Mouse (Mus musculus): ENCODE data around the gene Sgms2.
A peak's percentile ranks its signal among the peaks of the same experiment; 100 is the strongest.
"Not testable (repeated sequence)": the region's sequence is repeated elsewhere in the genome, so short reads cannot be mapped to it uniquely, and the experiment has no call there.

The Sgms2 gene

GRCm38 (mm10) chr3:131350539-131350938 is 140.7 kb downstream of the Sgms2 start:
- no peak for DNase-seq

GRCm38 (mm10) chr3:131349013-131349412 is 142.2 kb downstream of the Sgms2 start:
- no peak for DNase-seq

- DNase-seq, result no peak
These were observed 142.6 kb downstream of the Sgms2 start for GRCm38 (mm10) chr3:131348579-131348950.

- no peak for DNase-seq
These were observed 143.2 kb downstream of the Sgms2 start for GRCm38 (mm10) chr3:131347831-131348578.

DNA sequence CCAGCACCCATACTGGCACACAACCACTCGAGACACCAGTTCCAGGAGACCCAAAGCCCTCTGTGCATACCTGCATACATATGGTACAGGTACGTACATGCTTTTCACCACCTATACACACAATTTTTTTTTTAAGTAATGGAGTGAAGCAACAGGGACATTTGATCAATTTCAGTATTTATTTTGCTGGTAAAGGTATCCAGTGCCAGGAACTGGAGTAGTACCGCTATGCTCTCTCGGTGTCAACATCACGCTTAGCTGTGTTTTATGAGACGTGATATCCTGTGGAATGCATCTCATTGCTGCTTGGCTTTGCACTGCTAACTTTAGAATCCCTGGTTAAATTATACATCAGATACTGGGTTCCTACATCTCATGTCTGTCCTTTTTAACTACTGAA is 145.3 kb downstream of the Sgms2 start:
- no peak for DNase-seq

DNA sequence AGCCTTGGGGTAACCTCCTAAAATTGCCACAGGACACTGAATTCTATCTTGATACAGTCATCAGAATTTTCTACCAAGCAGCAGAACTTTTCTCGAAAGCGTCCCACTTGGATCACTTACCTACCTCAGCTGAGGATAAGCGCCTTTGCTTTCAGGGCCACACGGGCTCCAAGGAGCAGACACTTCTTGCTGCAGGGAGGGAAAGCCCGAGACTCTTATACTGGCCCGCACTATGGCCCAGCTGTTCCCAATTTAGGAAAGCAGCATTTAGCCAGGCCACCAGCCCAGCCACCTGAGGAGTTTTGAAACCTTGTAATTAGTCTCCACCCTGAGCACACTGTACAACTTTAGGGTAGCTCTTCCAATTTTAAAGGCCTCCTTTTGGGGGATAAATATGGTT is 147.9 kb downstream of the Sgms2 start:
- DNase-seq, result no peak

DNA sequence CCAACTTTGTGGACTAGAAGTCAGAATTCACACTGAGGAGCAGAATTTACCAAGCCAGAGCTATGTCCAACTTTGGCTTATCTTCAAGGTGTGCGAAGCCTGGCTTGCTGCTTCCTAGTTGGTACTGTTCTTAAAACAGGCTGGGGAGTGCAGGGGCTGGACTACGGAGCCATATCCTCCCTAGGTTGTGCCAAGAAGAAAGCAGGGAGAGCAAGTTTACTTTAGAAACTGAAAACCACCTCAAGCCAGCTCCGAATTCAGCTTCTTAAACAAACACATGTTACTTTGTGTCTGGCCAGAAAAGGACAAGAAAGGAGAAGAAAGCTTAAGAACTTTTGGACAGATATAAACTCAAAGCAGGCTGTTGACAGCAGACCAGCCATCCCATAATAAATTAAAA is 150.3 kb downstream of the Sgms2 start:
- no peak for DNase-seq

- DNase-seq, result no peak
These were observed 151.9 kb downstream of the Sgms2 start for GRCm38 (mm10) chr3:131339280-131339679.

GRCm38 (mm10) chr3:131337749-131338148 is 153.5 kb downstream of the Sgms2 start:
- DNase-seq, result not testable (repeated sequence)

DNA sequence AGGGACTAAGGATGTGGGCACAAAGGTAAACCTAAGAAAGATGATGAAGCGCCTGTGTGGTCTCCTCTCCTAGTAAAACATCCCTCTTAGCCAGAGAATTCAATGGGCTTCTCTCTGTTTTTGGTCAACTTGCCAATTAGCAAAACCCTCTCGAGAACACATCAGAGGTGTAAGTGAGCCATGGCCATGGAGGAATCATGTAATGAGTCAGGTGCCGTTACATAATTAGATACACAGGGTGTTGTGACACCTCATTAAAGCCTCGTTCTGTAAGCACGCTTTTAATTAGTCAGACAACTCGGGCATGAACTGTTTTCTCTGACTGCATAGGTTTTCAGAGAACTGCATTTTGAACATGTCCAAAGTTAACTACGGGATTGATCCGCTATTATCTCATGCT is 154.6 kb downstream of the Sgms2 start:
- DNase-seq, result no peak

DNA sequence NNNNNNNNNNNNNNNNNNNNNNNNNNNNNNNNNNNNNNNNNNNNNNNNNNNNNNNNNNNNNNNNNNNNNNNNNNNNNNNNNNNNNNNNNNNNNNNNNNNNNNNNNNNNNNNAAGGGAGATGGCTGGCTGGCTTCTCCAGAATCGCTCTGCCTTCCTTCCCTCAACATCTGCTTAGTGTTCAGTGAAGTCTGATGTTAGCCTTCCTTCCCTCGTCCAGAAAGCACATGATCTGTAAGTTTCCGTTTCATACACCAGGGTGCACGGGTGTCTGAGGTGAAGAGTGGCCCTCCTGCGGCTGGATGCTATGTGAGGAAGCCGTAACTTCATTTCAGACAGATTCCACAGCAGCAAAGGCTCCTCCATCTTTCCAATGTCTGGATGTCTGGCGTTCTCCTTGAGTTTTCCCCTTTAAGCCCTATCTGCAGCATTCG is 156.1 kb downstream of the Sgms2 start:
- DNase-seq, result no peak

DNA sequence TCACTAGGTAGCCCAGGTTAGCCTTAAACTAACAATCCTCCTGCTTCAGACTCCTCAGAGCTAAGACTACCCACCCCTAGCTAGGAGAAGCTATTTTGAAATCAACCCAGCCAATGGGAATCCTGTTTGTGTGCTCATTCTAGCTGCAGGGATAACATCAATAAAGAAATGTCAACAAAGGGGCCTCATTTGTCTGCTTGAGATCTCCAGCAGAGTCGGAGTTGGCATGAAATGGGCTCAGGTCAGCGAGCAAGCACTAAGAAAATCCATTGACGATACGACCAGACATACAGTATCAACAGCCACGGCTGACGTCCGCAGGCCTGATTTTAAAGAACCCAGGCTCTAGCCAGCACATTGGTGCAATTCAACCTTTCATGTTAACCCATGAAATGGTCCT is 164.0 kb downstream of the Sgms2 start:
- no peak for DNase-seq

- DNase-seq, result no peak
These were observed 164.6 kb downstream of the Sgms2 start for GRCm38 (mm10) chr3:131326637-131327036.

DNA sequence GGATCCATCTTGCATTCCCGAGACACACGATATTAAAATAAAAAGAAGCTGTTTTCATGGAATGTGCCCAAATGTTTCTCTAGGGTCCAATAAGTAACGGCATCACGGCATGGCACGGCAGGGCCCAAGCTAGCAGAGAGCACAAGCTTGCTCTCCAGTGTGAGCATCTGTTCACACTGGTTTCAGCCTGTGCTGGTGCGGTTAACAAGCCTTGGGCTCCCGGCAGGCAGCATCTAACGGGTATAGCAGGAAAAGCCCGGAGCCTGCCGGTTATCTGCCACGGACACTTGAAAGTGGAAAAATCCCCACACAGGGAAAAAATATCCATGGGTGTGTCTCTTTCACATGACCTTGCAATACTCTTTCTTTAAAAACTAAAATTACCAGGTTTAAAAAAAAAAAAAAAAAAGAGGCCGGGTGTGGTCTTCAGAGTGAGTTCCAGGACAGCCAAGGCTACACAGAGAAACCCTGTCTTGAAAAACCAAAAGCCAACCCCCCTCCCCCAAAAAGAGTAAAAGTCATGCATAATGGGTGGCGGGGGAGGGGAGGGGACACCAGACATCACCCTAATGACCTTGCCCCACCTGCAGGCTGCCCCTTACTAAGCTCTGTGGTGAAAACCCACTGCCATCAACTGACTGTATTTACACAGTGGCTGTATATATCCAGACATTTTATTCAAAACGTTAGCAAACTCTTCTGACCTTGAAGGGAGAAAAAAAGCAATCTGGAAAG is 169.0 kb downstream of the Sgms2 start:
- no peak for DNase-seq

GRCm38 (mm10) chr3:131320184-131320583 is 171.0 kb downstream of the Sgms2 start:
- peak; percentile 71 for DNase-seq

- DNase-seq, result no peak
These were observed 173.0 kb downstream of the Sgms2 start for GRCm38 (mm10) chr3:131318211-131318610.

DNA sequence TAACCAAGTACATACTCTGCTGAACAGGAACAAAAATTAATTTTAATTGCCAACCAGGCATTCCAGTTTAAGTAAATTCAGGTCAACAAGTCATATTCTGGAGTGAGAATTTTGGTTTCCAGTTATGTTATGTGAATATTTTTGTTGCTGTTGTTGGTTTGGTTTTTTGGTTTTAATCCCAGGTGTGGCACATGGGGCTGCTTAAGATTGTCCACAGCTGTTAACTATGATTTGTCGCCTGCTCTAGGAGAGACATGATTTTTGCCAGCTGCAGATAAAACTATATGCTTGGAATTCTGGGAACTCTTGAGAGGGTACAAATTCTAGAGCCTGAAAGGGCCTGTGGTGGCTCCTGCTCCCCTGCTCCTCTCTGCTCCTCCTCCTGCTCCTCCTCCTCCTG is 174.1 kb downstream of the Sgms2 start:
- DNase-seq, result no peak

DNA sequence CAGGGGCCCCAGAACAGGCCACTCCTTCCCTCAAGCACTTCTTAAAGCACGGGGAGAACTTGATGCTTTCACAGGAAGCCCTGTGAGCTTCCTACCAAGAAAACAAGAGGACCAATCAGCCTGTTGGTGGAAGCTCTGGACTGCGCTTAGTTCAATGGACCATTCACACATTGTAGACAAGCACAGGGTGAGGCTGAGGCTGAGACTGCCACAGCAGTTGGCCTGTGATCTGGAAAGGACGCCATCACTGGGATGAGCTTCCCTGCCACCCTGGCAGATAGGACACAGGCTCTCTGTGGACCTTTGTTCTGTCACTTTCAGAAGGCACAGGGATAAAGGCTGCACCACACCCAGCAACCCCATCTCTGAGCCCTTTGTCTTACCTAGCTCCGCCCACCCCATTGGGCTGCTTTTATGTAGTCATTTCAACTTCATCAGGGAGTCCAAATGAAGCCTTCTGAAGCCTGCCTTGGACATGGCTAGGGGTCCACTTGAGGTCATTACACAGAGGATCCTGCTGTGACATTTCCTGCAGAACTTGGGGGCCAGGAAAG is 175.2 kb downstream of the Sgms2 start:
- no peak for DNase-seq

DNA sequence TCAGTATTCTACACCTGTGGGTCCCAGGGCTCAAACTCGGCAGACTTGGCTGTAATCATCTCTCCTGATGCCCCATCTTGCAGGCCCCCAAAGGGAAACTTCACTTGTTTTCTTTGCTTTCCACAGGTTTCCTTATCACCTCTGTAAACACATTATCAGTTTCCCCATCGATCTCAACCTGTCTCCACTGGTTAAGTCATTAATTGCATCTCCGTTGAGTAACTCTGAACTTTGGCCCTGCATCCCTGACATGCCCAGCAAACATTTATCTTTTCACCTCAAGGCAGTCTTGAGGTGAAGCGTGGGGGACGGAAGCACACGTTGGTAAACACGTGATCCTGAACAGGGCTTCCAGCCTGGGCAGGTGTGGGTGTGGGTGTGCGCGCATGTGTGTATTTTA is 178.9 kb downstream of the Sgms2 start:
- DNase-seq, result no peak

- no peak for DNase-seq
These were observed 180.6 kb downstream of the Sgms2 start for GRCm38 (mm10) chr3:131310572-131310971.

- no peak for DNase-seq
These were observed 183.4 kb downstream of the Sgms2 start for GRCm38 (mm10) chr3:131307811-131308210.

- DNase-seq, result no peak
These were observed 185.0 kb downstream of the Sgms2 start for GRCm38 (mm10) chr3:131306255-131306654.

- DNase-seq, result no peak
These were observed 187.9 kb downstream of the Sgms2 start for GRCm38 (mm10) chr3:131303320-131303714.
